Mouse (Mus musculus): Measurements from ENCODE around the gene Mfng.

- TF ChIP-seq GATA1 (IDR thresholded peaks at IDR 0.05; ENCODE audit: borderline replicate concordance, low read length): no peak
- TF ChIP-seq FLI1 (IDR thresholded peaks at IDR 0.05; ENCODE audit: low read length): no peak
These were observed 17.7 kb upstream of the Mfng start for GRCm38 (mm10) chr15:78790990-78791389.

Data from megakaryocyte, embryonic 14.5 days (primary cell).